Mouse (Mus musculus) heart, adult 8-10 months (tissue): ENCODE data around the gene Trio. TPM values are rescaled to one million over a fixed set of nuclear protein-coding genes. Genes with fewer than 3 reads are reported as not detected.

ENCODE experiments used
- total RNA-seq, 4 experiments: library from RNA; stranded (reverse); gene quantifications; 2 replicates each; pipeline ENCODE4 v1.2.4; 2022

Gene Trio
- total RNA-seq, 4 experiments from 2014 or later = 35.3 to 42.6 (median 36.6) TPM

Other genes with a start within 250 kb of the Trio start
- gene Dnah5, start 177.9 kb upstream of the Trio start, total RNA-seq = under 1 TPM in 2 of 4 experiments, not detected in 2; 0.03 to 0.09 TPM